Mouse (Mus musculus) liver, postnatal 0 days (tissue): ENCODE measurements at regions not wholly inside any gene's neighbourhood (a gene's known extent, or its start where the extent isn't known, plus 50 kb on each side); places are given as distances from the start of the nearest gene placed in this dataset.

Source experiments
- CTCF ChIP-seq: sonication (generic); IDR thresholded peaks from 2 replicates; pipeline ENCODE4 v1.5.1; 2016; ENCODE audit warnings: antibody characterized with exemption, low read depth
- EP300 ChIP-seq: IDR thresholded peaks from 2 replicates; pipeline ENCODE4 v1.6.1; 2016; ENCODE audit warnings: antibody characterized with exemption, low read depth, mild to moderate bottlenecking

DNA sequence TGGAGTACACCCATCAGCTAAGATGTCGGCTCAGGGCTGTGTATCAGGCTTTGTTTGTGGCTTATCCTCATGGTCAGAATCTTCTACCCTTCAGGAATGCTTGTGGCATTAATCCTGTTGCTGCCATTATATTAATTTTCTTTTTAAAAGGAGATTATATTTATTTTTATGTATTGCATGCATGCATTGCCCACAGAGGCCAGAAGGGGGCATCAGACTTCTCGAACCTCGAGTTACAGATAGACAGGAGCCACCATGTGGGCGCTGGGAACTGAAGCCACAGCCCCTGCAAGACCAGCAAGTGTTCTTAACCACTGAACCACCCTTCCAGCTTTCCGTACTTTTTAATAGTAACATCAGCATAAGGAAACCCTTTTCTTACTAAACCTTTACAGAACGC, 134.7 kb upstream of the Pitx1 start:
- TF ChIP-seq EP300 (no peak), CTCF (no peak)
